Mouse (Mus musculus): Measurements from ENCODE around the gene Nr2c2. TPM values are rescaled to one million over a fixed set of nuclear protein-coding genes. Genes with fewer than 3 reads are reported as not detected.

The Nr2c2 gene
- polyA plus RNA-seq, 1 experiment from 2014 or later: 20.4 TPM

DNA sequence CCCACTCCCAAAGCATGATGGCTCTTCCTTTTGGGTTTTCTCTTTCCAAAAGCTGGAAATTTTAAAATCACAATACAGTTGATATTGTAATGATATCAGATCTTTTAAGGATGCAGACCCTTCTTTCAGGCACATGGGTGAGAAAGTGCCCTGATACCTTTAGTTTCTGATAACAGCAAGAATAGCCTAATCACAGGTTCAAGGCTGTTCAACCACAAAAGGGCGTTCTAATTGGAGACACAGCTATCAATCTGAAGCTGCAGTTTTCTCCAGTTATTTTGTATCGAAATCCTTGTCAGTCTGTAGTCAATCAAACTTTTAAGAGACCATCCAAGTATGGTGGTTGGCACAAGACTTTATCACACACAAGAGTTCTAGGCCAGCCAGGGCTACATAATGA, 2.7 kb downstream of the Nr2c2 start:
- H3K4me2 ChIP-seq: no peak overlapping the region
- DNase-seq (ENCODE audit: low spot score, missing footprints): no peak
- ATAC-seq (ENCODE audit: low FRiP score): no peak
- no peak overlapping the region for H3K9ac ChIP-seq (ENCODE audit: low read length)
- no peaks in the 10 kb centered on the region for H3K36me3 ChIP-seq (ENCODE audit: control insufficient read depth, insufficient read depth, low read length)
- 90% methylated on average over 2 of the region's 2 CpGs for WGBS
- no peak overlapping the region for H3K4me3 ChIP-seq (ENCODE audit: low read depth, low read length)
- H3K27ac ChIP-seq (ENCODE audit: low read depth, low read length): no peak overlapping the region
- H3K9me3 ChIP-seq (ENCODE audit: control insufficient read depth, low read length): no peaks in the 10 kb centered on the region
- peaks cover 19% of the 10 kb centered on the region for H3K4me1 ChIP-seq (ENCODE audit: control insufficient read depth, insufficient read depth, low read length)
- no peaks in the 10 kb centered on the region for H3K27me3 ChIP-seq (ENCODE audit: control insufficient read depth, insufficient read depth, low read length)

DNA sequence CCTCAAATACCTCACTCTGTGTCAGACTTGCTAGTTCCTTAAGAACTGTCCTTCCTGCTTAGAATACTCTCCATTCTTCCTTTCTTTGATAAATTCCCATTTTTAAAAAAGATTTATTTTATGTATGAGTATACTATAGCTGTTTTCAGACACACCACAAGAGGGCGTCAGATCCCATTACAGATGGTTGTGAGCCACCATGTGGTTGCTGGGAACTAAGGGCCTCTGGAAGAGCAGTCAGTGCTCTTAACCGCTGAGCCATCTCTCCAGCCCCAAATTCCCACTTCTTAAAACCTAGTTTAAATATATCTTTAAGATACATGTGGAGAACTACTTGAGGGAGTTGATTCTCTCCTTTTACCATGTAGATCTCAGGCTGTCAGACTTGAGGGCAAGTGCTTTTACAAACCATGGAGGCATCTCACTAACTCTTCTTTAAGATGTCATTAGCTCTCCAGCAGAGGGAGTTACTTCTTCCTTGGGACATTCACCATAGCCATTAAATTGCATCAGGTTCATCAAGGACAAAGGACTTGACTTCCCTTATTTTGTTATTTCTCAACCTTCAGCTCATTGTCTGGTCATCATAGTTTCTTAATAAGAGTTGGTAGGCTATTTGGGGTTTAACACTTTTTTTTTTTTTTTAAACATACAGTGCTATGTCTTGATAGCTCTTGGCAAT, 9.6 kb downstream of the Nr2c2 start:
- no peaks in the 10 kb centered on the region for H3K36me3 ChIP-seq (ENCODE audit: control insufficient read depth, insufficient read depth, low read length)
- no peak overlapping the region for H3K4me2 ChIP-seq
- no peak overlapping the region for H3K4me3 ChIP-seq (ENCODE audit: low read depth, low read length)
- 67% methylated on average over 2 of the region's 2 CpGs for WGBS
- H3K27me3 ChIP-seq (ENCODE audit: control insufficient read depth, insufficient read depth, low read length): no peaks in the 10 kb centered on the region
- H3K27ac ChIP-seq (ENCODE audit: low read depth, low read length): no peak overlapping the region
- no peaks in the 10 kb centered on the region for H3K9me3 ChIP-seq (ENCODE audit: control insufficient read depth, low read length)
- no peaks in the 10 kb centered on the region for H3K4me1 ChIP-seq (ENCODE audit: control insufficient read depth, insufficient read depth, low read length)
- no peak overlapping the region for H3K9ac ChIP-seq (ENCODE audit: low read length)
- ATAC-seq (ENCODE audit: low FRiP score) (no peak), DNase-seq (ENCODE audit: low spot score, missing footprints) (no peak)

DNA sequence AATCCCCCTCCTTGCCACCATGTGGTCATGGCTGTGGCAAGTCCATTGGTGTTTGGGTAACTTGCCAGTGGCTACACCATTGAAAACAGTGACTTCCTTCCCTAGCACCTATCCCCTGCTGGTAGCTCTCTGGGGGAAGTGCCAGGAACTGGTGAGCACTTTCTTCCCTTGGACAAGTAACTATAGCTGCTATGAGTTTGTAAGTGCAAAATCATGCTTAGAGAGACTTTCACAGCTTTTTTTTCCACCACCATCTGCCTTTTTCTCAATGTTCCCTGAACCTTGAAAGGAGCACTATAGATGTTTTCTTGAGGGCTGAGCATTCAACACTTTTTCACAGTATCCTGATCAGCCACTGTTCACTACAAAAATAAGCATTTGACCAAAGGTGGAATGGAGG, 33.4 kb downstream of the Nr2c2 start:
- DNase-seq (ENCODE audit: low spot score, missing footprints) (no peak), ATAC-seq (ENCODE audit: low FRiP score) (no peak)
- Histone ChIP-seq H3K4me1 (ENCODE audit: control insufficient read depth, insufficient read depth, low read length) (no peaks in the 10 kb centered on the region), H3K4me3 (ENCODE audit: low read depth, low read length) (no peak overlapping the region), H3K9ac (ENCODE audit: low read length) (no peak overlapping the region), H3K27ac (ENCODE audit: low read depth, low read length) (no peak overlapping the region), H3K9me3 (ENCODE audit: control insufficient read depth, low read length) (no peaks in the 10 kb centered on the region), H3K4me2 (no peak overlapping the region), H3K27me3 (ENCODE audit: control insufficient read depth, insufficient read depth, low read length) (no peaks in the 10 kb centered on the region), H3K36me3 (ENCODE audit: control insufficient read depth, insufficient read depth, low read length) (no peaks in the 10 kb centered on the region)

DNA sequence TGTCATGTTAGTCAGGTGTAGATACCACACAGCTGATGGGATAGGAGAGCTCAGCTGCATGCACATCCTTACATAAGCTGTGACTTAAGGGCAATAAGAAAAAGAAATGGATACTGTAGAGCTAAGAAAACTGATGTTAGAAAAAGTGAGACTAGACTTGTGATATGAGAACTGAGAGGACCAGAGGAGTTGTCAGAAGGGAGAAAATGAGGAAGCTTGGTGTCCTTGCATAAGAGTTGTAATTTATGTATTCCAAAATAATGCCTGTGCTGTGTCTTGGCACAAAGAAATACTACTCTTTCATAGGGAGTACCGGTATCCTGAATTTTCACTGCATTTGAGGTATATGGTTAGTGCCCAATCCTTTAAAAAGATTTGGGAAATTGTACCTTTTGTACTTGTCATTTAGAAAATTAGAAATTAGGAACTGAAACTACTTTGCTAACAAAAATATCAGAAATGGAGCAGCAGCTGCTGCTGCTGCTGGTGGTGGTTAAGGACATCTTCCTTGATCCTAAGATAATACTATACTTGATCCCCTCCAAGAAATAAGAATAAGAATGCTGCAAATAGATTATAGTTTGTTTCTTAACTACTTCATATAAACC, 35.8 kb downstream of the Nr2c2 start:
- no peaks in the 10 kb centered on the region for H3K27me3 ChIP-seq (ENCODE audit: control insufficient read depth, insufficient read depth, low read length)
- no peak overlapping the region for H3K9ac ChIP-seq (ENCODE audit: low read length)
- H3K4me1 ChIP-seq (ENCODE audit: control insufficient read depth, insufficient read depth, low read length): peaks cover 2% of the 10 kb centered on the region; the same call in 1 of the 2 replicates
- no peaks in the 10 kb centered on the region for H3K36me3 ChIP-seq (ENCODE audit: control insufficient read depth, insufficient read depth, low read length)
- no peaks in the 10 kb centered on the region for H3K9me3 ChIP-seq (ENCODE audit: control insufficient read depth, low read length)
- H3K27ac ChIP-seq (ENCODE audit: low read depth, low read length): no peak overlapping the region
- no peak for ATAC-seq (ENCODE audit: low FRiP score)
- no peak for DNase-seq (ENCODE audit: low spot score, missing footprints)
- WGBS: 100% methylated on average over 1 of the region's 1 CpGs
- H3K4me3 ChIP-seq (ENCODE audit: low read depth, low read length): no peak overlapping the region
- H3K4me2 ChIP-seq: no peak overlapping the region

DNA sequence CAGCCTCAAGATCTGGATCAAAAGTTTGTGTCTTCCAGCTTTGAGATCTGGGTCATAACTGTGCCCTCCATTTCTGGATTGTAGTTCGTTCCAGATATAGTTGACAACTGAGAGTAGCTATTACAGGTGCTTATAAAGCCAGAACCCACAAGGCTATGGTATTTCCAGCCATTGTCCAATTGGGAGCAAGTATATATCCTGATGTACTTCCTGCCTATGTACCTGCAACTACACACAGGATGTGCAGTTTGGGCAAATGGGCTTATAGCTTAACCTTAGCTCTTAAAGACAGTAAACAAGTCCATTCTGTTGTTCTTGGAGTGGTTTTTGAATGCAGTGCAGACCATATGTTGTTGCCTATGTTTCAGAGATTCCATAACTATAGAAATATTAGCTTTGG, 40.3 kb downstream of the Nr2c2 start:
- no peak overlapping the region for H3K4me3 ChIP-seq (ENCODE audit: low read depth, low read length)
- no peaks in the 10 kb centered on the region for H3K36me3 ChIP-seq (ENCODE audit: control insufficient read depth, insufficient read depth, low read length)
- ATAC-seq (ENCODE audit: low FRiP score) (no peak), DNase-seq (ENCODE audit: low spot score, missing footprints) (no peak)
- H3K27me3 ChIP-seq (ENCODE audit: control insufficient read depth, insufficient read depth, low read length): no peaks in the 10 kb centered on the region
- WGBS: 97% methylated on average over 1 of the region's 1 CpGs
- H3K4me1 ChIP-seq (ENCODE audit: control insufficient read depth, insufficient read depth, low read length): peaks cover 2% of the 10 kb centered on the region; the same call in 1 of the 2 replicates
- H3K9me3 ChIP-seq (ENCODE audit: control insufficient read depth, low read length): no peaks in the 10 kb centered on the region
- H3K4me2 ChIP-seq: no peak overlapping the region
- no peak overlapping the region for H3K27ac ChIP-seq (ENCODE audit: low read depth, low read length)
- no peak overlapping the region for H3K9ac ChIP-seq (ENCODE audit: low read length)

DNA sequence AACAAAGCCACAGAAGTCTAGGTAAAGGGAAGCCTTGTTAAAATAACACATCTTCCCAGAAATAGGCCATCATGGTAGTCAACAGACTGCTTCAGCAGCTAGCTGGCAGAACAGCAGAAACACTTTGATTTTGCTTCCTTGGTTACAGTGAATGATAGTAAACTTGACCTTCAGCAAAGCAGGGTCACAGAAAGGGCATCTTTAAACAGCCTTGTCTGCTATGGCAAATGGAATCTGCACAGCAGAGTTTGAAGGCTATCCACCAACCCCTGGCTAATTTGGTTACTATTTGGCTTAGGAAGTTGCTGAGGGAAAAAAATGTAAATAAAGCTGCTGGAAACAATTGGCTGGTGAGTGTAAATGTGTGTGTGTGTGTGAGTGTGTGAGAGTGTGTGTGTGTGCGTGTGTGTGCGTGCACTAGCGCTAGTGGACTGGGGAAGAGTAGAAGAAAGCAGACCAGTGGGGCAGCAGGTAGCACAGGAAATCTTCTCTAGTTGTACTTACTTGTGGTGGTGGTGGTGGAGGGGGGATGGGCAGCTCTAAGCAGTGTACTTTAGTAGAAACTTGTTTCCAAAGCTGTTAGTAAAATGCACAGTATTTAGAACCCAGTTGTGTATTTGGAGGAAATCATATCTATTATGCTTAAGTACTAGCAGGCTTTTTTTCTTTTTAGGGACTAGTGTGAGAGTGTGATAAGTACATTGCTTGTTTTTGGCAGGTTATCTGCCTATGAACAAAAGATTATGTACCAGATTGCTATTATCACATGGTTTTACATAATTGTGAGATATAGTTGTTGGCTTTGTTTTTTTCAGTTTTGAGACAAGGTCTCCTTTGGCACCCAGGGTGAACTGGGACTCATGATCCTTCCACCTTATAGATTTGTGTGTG, 41.1 kb downstream of the Nr2c2 start:
- Histone ChIP-seq H3K4me3 (ENCODE audit: low read depth, low read length) (no peak overlapping the region), H3K4me2 (no peak overlapping the region), H3K27ac (ENCODE audit: low read depth, low read length) (no peak overlapping the region), H3K27me3 (ENCODE audit: control insufficient read depth, insufficient read depth, low read length) (no peaks in the 10 kb centered on the region), H3K36me3 (ENCODE audit: control insufficient read depth, insufficient read depth, low read length) (no peaks in the 10 kb centered on the region), H3K9me3 (ENCODE audit: control insufficient read depth, low read length) (no peaks in the 10 kb centered on the region), H3K9ac (ENCODE audit: low read length) (no peak overlapping the region), H3K4me1 (ENCODE audit: control insufficient read depth, insufficient read depth, low read length) (peaks cover 2% of the 10 kb centered on the region; the same call in 1 of the 2 replicates)
- DNase-seq (ENCODE audit: low spot score, missing footprints): no peak
- WGBS: 87% methylated on average over 3 of the region's 3 CpGs
- no peak for ATAC-seq (ENCODE audit: low FRiP score)

DNA sequence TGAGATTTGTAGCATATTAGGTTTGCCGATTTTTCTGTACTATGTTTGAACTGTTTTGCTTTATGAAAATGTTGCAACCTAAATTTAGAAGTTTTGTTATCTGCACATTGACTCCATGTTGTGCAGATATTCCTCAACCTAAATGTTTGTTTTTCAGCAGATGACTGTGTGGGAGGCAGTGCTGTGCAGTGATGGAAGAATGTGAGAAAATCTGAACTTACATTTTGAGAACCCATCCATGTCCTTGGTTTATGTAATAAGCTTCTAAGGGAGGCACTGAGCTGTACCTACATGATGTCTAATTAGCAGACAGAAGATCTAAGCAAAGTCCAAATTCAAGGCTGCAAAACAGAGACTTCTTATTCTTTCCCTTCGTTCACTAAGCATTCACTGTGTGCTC, 42.4 kb downstream of the Nr2c2 start:
- no peaks in the 10 kb centered on the region for H3K36me3 ChIP-seq (ENCODE audit: control insufficient read depth, insufficient read depth, low read length)
- no peaks in the 10 kb centered on the region for H3K9me3 ChIP-seq (ENCODE audit: control insufficient read depth, low read length)
- ATAC-seq (ENCODE audit: low FRiP score) (no peak), DNase-seq (ENCODE audit: low spot score, missing footprints) (no peak)
- H3K4me2 ChIP-seq: no peak overlapping the region
- no peak overlapping the region for H3K9ac ChIP-seq (ENCODE audit: low read length)
- H3K27me3 ChIP-seq (ENCODE audit: control insufficient read depth, insufficient read depth, low read length): no peaks in the 10 kb centered on the region
- H3K4me1 ChIP-seq (ENCODE audit: control insufficient read depth, insufficient read depth, low read length): peaks cover 2% of the 10 kb centered on the region; the same call in 1 of the 2 replicates
- H3K4me3 ChIP-seq (ENCODE audit: low read depth, low read length): no peak overlapping the region
- H3K27ac ChIP-seq (ENCODE audit: low read depth, low read length): no peak overlapping the region
- 96% methylated on average over 2 of the region's 2 CpGs for WGBS

DNA sequence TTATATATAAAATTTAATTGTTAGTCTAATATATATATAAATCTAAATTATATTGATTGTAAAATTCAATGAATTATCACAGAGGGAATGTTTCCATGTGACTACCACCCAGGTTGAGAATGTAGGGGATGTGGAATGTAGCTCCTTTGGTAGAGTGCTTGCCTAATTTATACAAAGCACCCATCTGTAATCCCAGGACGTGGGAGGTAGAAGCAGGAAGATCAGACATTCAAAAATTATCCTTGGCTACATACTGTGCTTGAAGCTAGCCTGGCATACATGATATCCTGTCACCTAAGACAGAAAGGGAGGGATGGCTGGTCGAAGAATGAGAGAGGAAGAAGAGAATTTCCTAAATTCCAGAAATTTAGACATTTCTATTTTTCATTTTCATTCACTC, 45.2 kb downstream of the Nr2c2 start:
- Histone ChIP-seq H3K27ac (ENCODE audit: low read depth, low read length) (no peak overlapping the region), H3K4me2 (no peak overlapping the region), H3K9ac (ENCODE audit: low read length) (no peak overlapping the region), H3K36me3 (ENCODE audit: control insufficient read depth, insufficient read depth, low read length) (no peaks in the 10 kb centered on the region), H3K27me3 (ENCODE audit: control insufficient read depth, insufficient read depth, low read length) (no peaks in the 10 kb centered on the region), H3K4me3 (ENCODE audit: low read depth, low read length) (no peak overlapping the region), H3K9me3 (ENCODE audit: control insufficient read depth, low read length) (no peaks in the 10 kb centered on the region), H3K4me1 (ENCODE audit: control insufficient read depth, insufficient read depth, low read length) (peaks cover 2% of the 10 kb centered on the region; the same call in 1 of the 2 replicates)
- DNase-seq (ENCODE audit: low spot score, missing footprints): no peak
- no peak for ATAC-seq (ENCODE audit: low FRiP score)
- WGBS: 81% methylated on average over 2 of the region's 2 CpGs

DNA sequence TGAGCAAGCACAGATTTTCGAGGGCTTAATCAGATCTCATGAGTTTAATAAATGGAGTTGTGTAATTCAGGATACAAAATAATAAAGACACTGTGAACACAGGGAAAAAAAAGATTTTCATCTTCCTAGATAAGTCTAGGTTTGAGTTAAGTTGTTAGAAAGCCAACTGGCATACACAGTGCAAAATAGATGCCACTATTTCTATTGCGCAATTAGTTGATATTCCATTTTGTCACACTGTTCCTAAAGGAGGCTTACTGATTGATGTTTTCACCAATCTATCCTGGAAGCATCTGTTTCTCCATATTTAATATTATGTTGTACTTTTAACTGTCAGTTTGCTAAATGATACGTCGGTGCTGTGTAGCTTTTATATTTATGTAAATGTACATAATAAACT, 54.7 kb downstream of the Nr2c2 start:
- no peak overlapping the region for H3K4me3 ChIP-seq (ENCODE audit: low read depth, low read length)
- H3K9ac ChIP-seq (ENCODE audit: low read length): no peak overlapping the region
- H3K27ac ChIP-seq (ENCODE audit: low read depth, low read length): no peak overlapping the region
- WGBS: 95% methylated on average over 4 of the region's 4 CpGs
- H3K4me1 ChIP-seq (ENCODE audit: control insufficient read depth, insufficient read depth, low read length): no peaks in the 10 kb centered on the region
- ATAC-seq (ENCODE audit: low FRiP score) (no peak), DNase-seq (ENCODE audit: low spot score, missing footprints) (no peak)
- H3K36me3 ChIP-seq (ENCODE audit: control insufficient read depth, insufficient read depth, low read length): peaks cover 5% of the 10 kb centered on the region; the same call in 1 of the 2 replicates
- no peaks in the 10 kb centered on the region for H3K9me3 ChIP-seq (ENCODE audit: control insufficient read depth, low read length)
- no peaks in the 10 kb centered on the region for H3K27me3 ChIP-seq (ENCODE audit: control insufficient read depth, insufficient read depth, low read length)
- H3K4me2 ChIP-seq: no peak overlapping the region

All from midbrain, embryonic 11.5 days (tissue).